Mouse (Mus musculus) stomach, postnatal 0 days (tissue): ENCODE measurements at regions not wholly inside any gene's neighbourhood (a gene's known extent, or its start where the extent isn't known, plus 50 kb on each side); places are given as distances from the start of the nearest gene placed in this dataset.

Experiments used
- ATAC-seq: fragments of 200-750 bp; cut with Nextera tagmentation; 2 replicates; pipeline ENCODE4 v1.8.0; 2017; ENCODE audit not compliant: low FRiP score, low TSS enrichment
- DNase-seq: peaks from one replicate; pipeline ENCODE4 v3.0.0-alpha.2; 2016; ENCODE audit warnings: low spot score
- H3K27ac ChIP-seq: fragments of 300-500 bp; sonication (generic); replicated peaks from 2 replicates; pipeline ENCODE4 v1.5.1; 2014; ENCODE audit warnings: mild to moderate bottlenecking, control low read depth
- H3K27me3 ChIP-seq: fragments of 300-500 bp; sonication (generic); 2 replicates; pipeline ENCODE4 v1.6.1; 2014; ENCODE audit warnings: low read length; ENCODE audit not compliant: control insufficient read depth, insufficient read depth
- H3K36me3 ChIP-seq: fragments of 300-500 bp; sonication (generic); 2 replicates; pipeline ENCODE4 v1.6.1; 2014; ENCODE audit warnings: low read length, mixed read lengths; ENCODE audit not compliant: control insufficient read depth, insufficient read depth
- H3K4me1 ChIP-seq: fragments of 300-500 bp; sonication (generic); replicated peaks from 2 replicates; pipeline ENCODE4 v1.6.1; 2014; ENCODE audit warnings: antibody characterized with exemption; ENCODE audit not compliant: control insufficient read depth, insufficient read depth
- H3K4me2 ChIP-seq: fragments of 300-500 bp; sonication (generic); replicated peaks from 2 replicates; pipeline ENCODE4 v1.6.1; 2014; ENCODE audit warnings: low read depth, mild to moderate bottlenecking, control low read depth, moderate library complexity
- H3K4me3 ChIP-seq: fragments of 300-500 bp; sonication (generic); 2 replicates; pipeline ENCODE4 v1.5.1; 2014; ENCODE audit warnings: low read depth, low read length, control low read depth
- H3K9ac ChIP-seq: fragments of 300-500 bp; sonication (generic); 2 replicates; pipeline ENCODE4 v1.6.1; 2014; ENCODE audit warnings: mild to moderate bottlenecking, low read length, control low read depth, mixed read lengths
- H3K9me3 ChIP-seq: fragments of 300-500 bp; sonication (generic); 2 replicates; pipeline ENCODE4 v1.6.1; 2016; ENCODE audit warnings: low read length; ENCODE audit not compliant: control insufficient read depth
- CTCF ChIP-seq: IDR thresholded peaks from 2 replicates; pipeline ENCODE4 v1.5.1; 2016; ENCODE audit warnings: antibody characterized with exemption, low read depth, mild to moderate bottlenecking, moderate library complexity
- EP300 ChIP-seq: optimal IDR thresholded peaks from 2 replicates; pipeline ENCODE3; 2016; ENCODE audit warnings: antibody characterized with exemption
- WGBS: fragments of 180-500 bp; shearing (Covaris S2); extraction: QIAGEN DNeasy Blood & Tissue Kit; methylation state at CpG from one replicate; pipeline ENCODE4 v1.1.7; 2014; 5-methylcytosine and 5-hydroxymethylcytosine counted together

DNA sequence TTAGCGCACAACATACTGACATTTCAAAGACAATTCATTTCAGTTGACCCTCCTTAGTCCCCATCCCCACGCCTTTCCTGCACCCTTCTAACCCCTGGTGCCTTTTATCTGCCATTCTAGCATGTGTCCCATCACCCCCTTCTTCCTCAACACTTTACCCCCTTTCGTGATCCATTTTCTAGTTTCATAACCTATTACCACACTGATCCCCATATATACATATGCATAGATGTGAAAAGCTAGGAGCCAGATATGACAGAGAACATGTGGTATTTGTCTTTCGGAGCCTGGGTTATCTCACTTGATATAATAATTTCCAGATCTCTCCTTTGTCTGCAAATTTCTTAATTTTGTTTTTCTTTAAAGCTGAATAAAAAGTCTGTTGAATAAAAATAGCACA, 154.9 kb downstream of the Tm2d1 start:
- Histone ChIP-seq H3K27ac (no peak overlapping the region), H3K36me3 (no peaks in the 10 kb centered on the region), H3K4me1 (no peaks in the 10 kb centered on the region), H3K9ac (no peak overlapping the region), H3K4me3 (no peak overlapping the region), H3K4me2 (no peak overlapping the region), H3K9me3 (no peaks in the 10 kb centered on the region), H3K27me3 (no peaks in the 10 kb centered on the region)
- TF ChIP-seq CTCF (no peak), EP300 (no peak)
- 81% methylated on average over 4 of the region's 4 CpGs for WGBS
- DNase-seq (no peak), ATAC-seq (no peak)

DNA sequence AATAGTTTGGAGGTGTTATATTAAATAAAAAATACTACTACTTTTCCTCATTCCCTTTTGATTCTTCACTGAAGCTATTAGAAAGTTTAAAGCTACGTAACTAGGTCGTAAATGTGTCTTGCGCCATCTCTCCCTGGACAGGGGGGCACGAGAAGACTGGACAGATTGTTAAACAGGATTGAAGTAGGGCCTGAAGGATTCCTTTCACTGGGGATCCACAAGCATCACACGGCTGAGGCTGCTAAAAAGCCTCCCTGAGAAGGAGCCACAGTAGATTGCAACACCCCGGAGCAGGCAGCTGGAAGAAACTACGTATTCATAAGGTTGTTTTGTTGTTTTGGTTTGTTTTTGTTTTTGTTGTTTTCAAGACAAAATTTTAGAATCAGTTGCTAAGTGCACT, 158.7 kb downstream of the Tm2d1 start:
- DNase-seq = no peak
- H3K9me3 ChIP-seq = no peaks in the 10 kb centered on the region

GRCm38 (mm10) chr4:98223429-98223828, 159.7 kb downstream of the Tm2d1 start:
- no peaks in the 10 kb centered on the region for H3K36me3 ChIP-seq
- H3K27ac ChIP-seq = no peak overlapping the region
- 51% methylated on average over 8 of the region's 8 CpGs for WGBS

More for the DNA sequence above, 158.7 kb downstream of the Tm2d1 start:
- Histone ChIP-seq H3K36me3 (no peaks in the 10 kb centered on the region), H3K4me2 (no peak overlapping the region), H3K4me1 (no peaks in the 10 kb centered on the region), H3K27ac (no peak overlapping the region), H3K9ac (no peak overlapping the region), H3K4me3 (no peak overlapping the region), H3K27me3 (no peaks in the 10 kb centered on the region)
- ATAC-seq = no peak
- TF ChIP-seq EP300 (no peak), CTCF (no peak)
- 70% methylated on average over 7 of the region's 7 CpGs for WGBS

DNA sequence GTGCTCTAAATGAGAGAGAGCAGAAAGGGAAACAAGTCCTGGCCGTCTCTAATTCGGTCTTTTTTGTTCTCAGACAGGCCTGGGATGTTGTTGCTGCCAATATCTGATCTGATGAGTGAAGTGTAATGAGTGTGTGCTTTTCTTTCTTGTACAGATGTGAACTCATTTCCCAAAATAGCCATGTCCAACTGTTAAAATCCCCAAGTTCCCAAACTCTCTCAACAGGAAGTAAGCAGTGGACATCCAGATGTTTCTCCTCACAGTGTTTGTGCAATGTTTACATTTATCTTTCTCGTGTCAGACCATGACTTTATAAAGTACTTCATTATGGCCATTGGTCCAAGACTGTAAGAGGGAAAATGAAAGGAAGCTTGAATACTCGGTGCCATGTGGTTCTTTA, 161.5 kb downstream of the Tm2d1 start:
- H3K4me3 ChIP-seq = no peak overlapping the region
- DNase-seq (no peak), ATAC-seq (peak; percentile 56; the same call in 1 of the 2 replicates)
- H3K36me3 ChIP-seq = no peaks in the 10 kb centered on the region
- H3K27ac ChIP-seq = no peak overlapping the region
- 51% methylated on average over 4 of the region's 4 CpGs for WGBS
- no peak overlapping the region for H3K4me2 ChIP-seq
- H3K27me3 ChIP-seq = no peaks in the 10 kb centered on the region
- TF ChIP-seq EP300 (no peak), CTCF (no peak)
- no peaks in the 10 kb centered on the region for H3K9me3 ChIP-seq
- H3K4me1 ChIP-seq = no peaks in the 10 kb centered on the region
- no peak overlapping the region for H3K9ac ChIP-seq

More at GRCm38 (mm10) chr4:98223429-98223828, 159.7 kb downstream of the Tm2d1 start:
- ATAC-seq = no peak
- Histone ChIP-seq H3K9ac (no peak overlapping the region), H3K27me3 (no peaks in the 10 kb centered on the region), H3K4me3 (no peak overlapping the region), H3K9me3 (no peaks in the 10 kb centered on the region), H3K4me2 (no peak overlapping the region), H3K4me1 (no peaks in the 10 kb centered on the region)
- TF ChIP-seq EP300 (no peak), CTCF (no peak)
- DNase-seq = no peak

GRCm38 (mm10) chr4:98215218-98215617, 167.9 kb downstream of the Tm2d1 start:
- Histone ChIP-seq H3K9ac (no peak overlapping the region), H3K4me3 (no peak overlapping the region), H3K9me3 (no peaks in the 10 kb centered on the region), H3K27me3 (no peaks in the 10 kb centered on the region), H3K27ac (no peak overlapping the region), H3K36me3 (no peaks in the 10 kb centered on the region), H3K4me1 (no peaks in the 10 kb centered on the region), H3K4me2 (no peak overlapping the region)
- DNase-seq (peak; percentile 18), ATAC-seq (no peak)
- 64% methylated on average over 5 of the region's 5 CpGs for WGBS
- TF ChIP-seq EP300 (no peak), CTCF (no peak)

DNA sequence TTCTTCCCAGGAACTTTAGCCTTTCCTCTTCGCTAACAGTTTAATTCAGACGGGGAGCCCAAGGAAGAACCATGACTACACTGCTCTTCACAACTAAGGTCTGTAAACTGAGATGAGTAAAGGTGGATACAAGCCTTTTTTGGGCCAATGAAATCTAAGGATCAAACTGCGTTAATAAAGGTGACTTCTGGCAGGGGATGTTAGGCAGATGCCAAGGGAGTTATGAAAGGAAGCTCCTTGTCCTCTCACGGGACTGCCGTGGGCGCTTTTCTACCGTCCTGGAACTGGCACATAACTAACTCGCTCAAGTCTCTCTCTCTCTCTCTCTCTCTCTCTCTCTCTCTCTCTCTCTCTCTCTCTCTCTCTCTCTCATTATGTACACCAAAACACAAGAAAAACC, 175.7 kb downstream of the Tm2d1 start:
- DNase-seq (no peak), ATAC-seq (no peak)
- no peak overlapping the region for H3K4me2 ChIP-seq
- no peaks in the 10 kb centered on the region for H3K4me1 ChIP-seq
- 86% methylated on average over 8 of the region's 8 CpGs for WGBS
- no peak overlapping the region for H3K27ac ChIP-seq
- no peaks in the 10 kb centered on the region for H3K36me3 ChIP-seq
- TF ChIP-seq EP300 (no peak), CTCF (no peak)
- H3K27me3 ChIP-seq = no peaks in the 10 kb centered on the region
- H3K9ac ChIP-seq = no peak overlapping the region
- H3K4me3 ChIP-seq = no peak overlapping the region
- H3K9me3 ChIP-seq = no peaks in the 10 kb centered on the region
